Mouse (Mus musculus) C2C12 (cell line): ENCODE measurements around the gene Tbc1d2.

Source experiments
- CEBPB ChIP-seq: IDR thresholded peaks from one replicate; pipeline ENCODE4 v1.6.1; 2011; ENCODE audit warnings: low read depth, mild to moderate bottlenecking, control low read depth, moderate library complexity
- CTCF ChIP-seq: IDR thresholded peaks from one replicate; pipeline ENCODE4 v1.5.1; 2011; ENCODE audit not compliant: control insufficient read depth, insufficient read depth, insufficient read length

- TF ChIP-seq CEBPB (no peak), CTCF (no peak)
These were observed 848 bp downstream of the Tbc1d2 start for GRCm38 (mm10) chr4:46649161-46649560.
